Mouse (Mus musculus): ENCODE measurements around the gene Pim1. TPM values are rescaled to one million over a fixed set of nuclear protein-coding genes. Genes with fewer than 3 reads are reported as not detected.

Pim1 gene
- polyA plus RNA-seq (2015; fragmentation: Illumina TruSeq; extraction: RNeasy Lipid Tissue Mini Kit (QIAGEN cat#74804); ENCODE audit: low read depth, low replicate concordance), result 3.9 TPM

DNA sequence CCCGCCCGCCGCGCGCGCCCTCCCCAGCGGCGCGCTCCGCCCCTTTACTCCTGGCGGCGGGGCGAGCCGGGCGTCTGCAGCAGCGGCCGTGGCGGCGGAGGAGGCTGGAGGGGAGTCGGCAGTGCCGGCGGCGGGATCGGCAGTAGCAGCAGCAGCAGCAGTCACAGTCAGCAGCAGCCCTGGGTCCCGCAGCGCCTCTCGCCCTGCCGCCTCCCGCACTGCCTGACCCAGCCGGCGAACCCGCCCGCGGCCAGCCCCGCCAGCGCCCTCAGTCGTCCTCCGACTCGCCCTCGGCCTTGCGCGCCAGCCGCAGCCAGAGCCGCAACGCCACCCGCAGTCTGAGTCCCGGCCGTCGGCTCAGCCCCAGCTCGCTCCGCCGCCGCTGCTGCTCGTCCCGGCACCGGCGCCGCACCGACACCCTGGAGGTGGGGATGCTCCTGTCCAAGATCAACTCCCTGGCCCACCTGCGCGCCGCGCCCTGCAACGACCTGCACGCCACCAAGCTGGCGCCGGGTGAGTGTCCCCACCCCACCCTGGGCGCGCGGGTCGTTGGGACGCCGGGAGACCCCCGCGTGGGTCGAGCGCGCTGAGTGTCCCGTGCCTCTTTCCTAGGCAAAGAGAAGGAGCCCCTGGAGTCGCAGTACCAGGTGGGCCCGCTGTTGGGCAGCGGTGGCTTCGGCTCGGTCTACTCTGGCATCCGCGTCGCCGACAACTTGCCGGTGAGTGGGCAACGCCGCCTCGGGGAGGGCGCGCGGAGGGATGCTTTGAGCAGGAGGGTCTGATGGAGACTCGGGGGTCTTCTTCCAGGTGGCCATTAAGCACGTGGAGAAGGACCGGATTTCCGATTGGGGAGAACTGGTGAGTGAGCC lies at the start of gene Pim1:
TSS of gene Pim1 (plus strand) at position 41 of the 869 bp plus-strand sequence.

Other genes starting within 250 kb of the Pim1 start
- gene Ppil1, start 226.6 kb upstream of the Pim1 start, polyA plus RNA-seq (2015; fragmentation: Illumina TruSeq; extraction: RNeasy Lipid Tissue Mini Kit (QIAGEN cat#74804); ENCODE audit: low read depth, low replicate concordance), result 36.2 TPM
- gene BC004004, start 222.0 kb upstream of the Pim1 start, polyA plus RNA-seq (2015; fragmentation: Illumina TruSeq; extraction: RNeasy Lipid Tissue Mini Kit (QIAGEN cat#74804); ENCODE audit: low read depth, low replicate concordance), result 125 TPM
- gene Pi16, start 173.1 kb upstream of the Pim1 start, polyA plus RNA-seq (2015; fragmentation: Illumina TruSeq; extraction: RNeasy Lipid Tissue Mini Kit (QIAGEN cat#74804); ENCODE audit: low read depth, low replicate concordance), result 0.76 TPM
- gene Mtch1, start 142.8 kb upstream of the Pim1 start, polyA plus RNA-seq (2015; fragmentation: Illumina TruSeq; extraction: RNeasy Lipid Tissue Mini Kit (QIAGEN cat#74804); ENCODE audit: low read depth, low replicate concordance), result 584 TPM
- gene Fgd2, start 129.8 kb upstream of the Pim1 start, polyA plus RNA-seq (2015; fragmentation: Illumina TruSeq; extraction: RNeasy Lipid Tissue Mini Kit (QIAGEN cat#74804); ENCODE audit: low read depth, low replicate concordance), result 8.8 TPM
- gene Gm17657, start 58.9 kb downstream of the Pim1 start, polyA plus RNA-seq (2015; fragmentation: Illumina TruSeq; extraction: RNeasy Lipid Tissue Mini Kit (QIAGEN cat#74804); ENCODE audit: low read depth, low replicate concordance), result not detected
- 31.8 TPM for gene Tbc1d22b, start 59.0 kb downstream of the Pim1 start, polyA plus RNA-seq (2015; fragmentation: Illumina TruSeq; extraction: RNeasy Lipid Tissue Mini Kit (QIAGEN cat#74804); ENCODE audit: low read depth, low replicate concordance)
- not detected for gene Tmem217, start 61.6 kb downstream of the Pim1 start, polyA plus RNA-seq (2015; fragmentation: Illumina TruSeq; extraction: RNeasy Lipid Tissue Mini Kit (QIAGEN cat#74804); ENCODE audit: low read depth, low replicate concordance)
- 49.5 TPM for gene Rnf8, start 124.0 kb downstream of the Pim1 start, polyA plus RNA-seq (2015; fragmentation: Illumina TruSeq; extraction: RNeasy Lipid Tissue Mini Kit (QIAGEN cat#74804); ENCODE audit: low read depth, low replicate concordance)
- 1.3 TPM for gene Gm28043, start 124.1 kb downstream of the Pim1 start, polyA plus RNA-seq (2015; fragmentation: Illumina TruSeq; extraction: RNeasy Lipid Tissue Mini Kit (QIAGEN cat#74804); ENCODE audit: low read depth, low replicate concordance)
- 67.0 TPM for gene Cmtr1, start 169.8 kb downstream of the Pim1 start, polyA plus RNA-seq (2015; fragmentation: Illumina TruSeq; extraction: RNeasy Lipid Tissue Mini Kit (QIAGEN cat#74804); ENCODE audit: low read depth, low replicate concordance)
- 12.2 TPM for gene Ccdc167, start 226.3 kb downstream of the Pim1 start, polyA plus RNA-seq (2015; fragmentation: Illumina TruSeq; extraction: RNeasy Lipid Tissue Mini Kit (QIAGEN cat#74804); ENCODE audit: low read depth, low replicate concordance)